Comparison of ENCODE assay signal across 11 mouse cellular contexts in the genomic region with DNA sequence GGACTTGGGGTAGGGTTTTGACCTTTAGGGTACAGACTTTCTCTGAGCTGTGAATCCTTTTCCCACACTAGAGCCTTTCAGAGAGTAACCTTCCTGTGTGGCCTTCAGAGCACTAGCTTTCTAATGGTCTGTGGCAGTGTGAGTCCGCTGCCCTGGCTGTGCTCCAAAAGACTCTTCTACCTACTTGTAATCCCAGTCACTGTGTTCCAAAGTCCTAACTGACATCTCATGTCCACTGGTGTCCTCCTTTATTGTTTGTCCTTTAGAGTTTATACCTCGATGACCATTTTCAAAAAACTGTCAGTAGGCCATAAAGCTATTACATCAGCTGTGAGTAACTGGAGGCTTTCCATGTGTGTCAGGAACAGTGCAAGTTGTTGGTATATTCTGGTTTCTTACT. TPM values are rescaled to one million over a fixed set of nuclear protein-coding genes. Genes with fewer than 3 reads are reported as not detected.
DNase-seq lines count a peak whose midpoint lies in the region; ATAC-seq and TF ChIP-seq lines count a peak whose summit lies in the region.
"Had no signal": no experiment of that assay in that cellular context is flagged by ENCODE, and none has a peak within 500 bp of the region (broad histone marks: within the 10 kb centered on the region; RNA-seq: fewer than 3 reads in every experiment).

No protein-coding gene starts in this region.

- H3K9ac ChIP-seq in midbrain, embryonic 14.5 days (replicated peaks; ENCODE audit: low read length): no peak overlapping the region
- no peak overlapping the region for H3K9ac ChIP-seq in midbrain, embryonic 11.5 days (ENCODE audit: low read length)
- H3K9ac ChIP-seq: liver, embryonic 13.5 days had no signal

- intact Hi-C loops in gastrocnemius, adult 2 months (cut with DNase I): loop anchor here (5.0 kb wide), 1 partner anchor 43 kb away; a partner anchor contains a TSS

- H3K4me3 ChIP-seq in gastrocnemius, adult 2 months: no peak overlapping the region
- no peak overlapping the region for H3K4me3 ChIP-seq in midbrain, embryonic 14.5 days (replicated peaks; ENCODE audit: low read depth, low read length)
- H3K4me3 ChIP-seq in midbrain, embryonic 11.5 days (ENCODE audit: low read depth, low read length): no peak overlapping the region
- H3K4me3 ChIP-seq: liver, embryonic 13.5 days; myocyte had no signal

- H3K9me3 ChIP-seq in midbrain, embryonic 14.5 days (ENCODE audit: control insufficient read depth, low read length): no peaks in the 10 kb centered on the region
- H3K9me3 ChIP-seq in midbrain, embryonic 11.5 days (ENCODE audit: control insufficient read depth, low read length): no peaks in the 10 kb centered on the region
- H3K9me3 ChIP-seq: liver, embryonic 13.5 days had no signal

- H3K36me3 ChIP-seq in midbrain, embryonic 14.5 days (ENCODE audit: control insufficient read depth, insufficient read depth, low read length): peaks cover 18% of the 10 kb centered on the region; the same call in 1 of the 2 replicates
- peaks cover 3% of the 10 kb centered on the region; the same call in 1 of the 2 replicates for H3K36me3 ChIP-seq in midbrain, embryonic 11.5 days (ENCODE audit: control insufficient read depth, insufficient read depth, low read length)

- no peaks in the 10 kb centered on the region for H3K27me3 ChIP-seq in midbrain, embryonic 14.5 days (ENCODE audit: control insufficient read depth, insufficient read depth, low read length)
- no peaks in the 10 kb centered on the region for H3K27me3 ChIP-seq in midbrain, embryonic 11.5 days (ENCODE audit: control insufficient read depth, insufficient read depth, low read length)
- H3K27me3 ChIP-seq: liver, embryonic 13.5 days had no signal

- H3K27ac ChIP-seq in gastrocnemius, adult 2 months: peak overlapping the region; percentile 91
- H3K27ac ChIP-seq in midbrain, embryonic 14.5 days (replicated peaks; ENCODE audit: low read depth, low read length): no peak overlapping the region
- H3K27ac ChIP-seq in midbrain, embryonic 11.5 days (ENCODE audit: low read depth, low read length): no peak overlapping the region
- H3K27ac ChIP-seq: liver, embryonic 13.5 days had no signal

- 84% methylated on average over 2 of the region's 2 CpGs for WGBS in midbrain, embryonic 14.5 days
- WGBS in midbrain, embryonic 11.5 days: 93% methylated on average over 2 of the region's 2 CpGs

- peaks cover 18% of the 10 kb centered on the region for H3K4me1 ChIP-seq in midbrain, embryonic 14.5 days (ENCODE audit: control insufficient read depth, insufficient read depth, low read length)
- H3K4me1 ChIP-seq in midbrain, embryonic 11.5 days (ENCODE audit: control insufficient read depth, insufficient read depth, low read length): peaks cover 18% of the 10 kb centered on the region

- DNase-seq in gastrocnemius, adult 2 months: no peak
- no peak for DNase-seq in gastrocnemius, postnatal 4 days (ENCODE audit: low spot score in 2 of 2)
- DNase-seq in midbrain, embryonic 14.5 days: peak; percentile 12
- no peak for DNase-seq in midbrain, embryonic 11.5 days (ENCODE audit: low spot score, missing footprints)
- peak; percentile 19 for DNase-seq in heart, adult 8-10 months (ENCODE audit: low spot score)
- peak; percentile 46 for DNase-seq in lung, postnatal 36 days
- DNase-seq in layer of hippocampus, adult 9-11 months: no peak
- no peak for DNase-seq in B cell, adult 2 months
- DNase-seq: liver, embryonic 13.5 days had no signal

- H3K4me2 ChIP-seq in midbrain, embryonic 14.5 days (ENCODE audit: low read length): no peak overlapping the region
- H3K4me2 ChIP-seq in midbrain, embryonic 11.5 days: no peak overlapping the region
- H3K4me2 ChIP-seq: liver, embryonic 13.5 days had no signal

- TF ChIP-seq CTCF in gastrocnemius, adult 2 months (IDR thresholded peaks at IDR 0.05): no peak

- ATAC-seq in midbrain, embryonic 14.5 days (ENCODE audit: low FRiP score, low TSS enrichment): no peak
- no peak for ATAC-seq in midbrain, embryonic 11.5 days (ENCODE audit: low FRiP score)
- ATAC-seq: hindbrain, embryonic 16.5 days had no signal

RNA-seq across cellular contexts. Expression of a gene that starts 44.0 kb away (rescaled TPM):
- 10 to 100 TPM; 75.6 to 87.2 TPM for total RNA-seq in gastrocnemius, adult 2 months (2021)
- total RNA-seq in gastrocnemius, postnatal 4 days (2021): 100 to 1,000 TPM; 213 to 215 TPM
- polyA plus RNA-seq in midbrain, embryonic 14.5 days (2014; fragmentation: Nextera tagmentation; extraction: Ambion mirVana): 62.6 and 68.7 TPM in 2 replicates
- 55.9 and 69.5 TPM in 2 replicates for polyA plus RNA-seq in midbrain, embryonic 11.5 days (2014; fragmentation: Nextera tagmentation; extraction: Ambion mirVana)
- total RNA-seq in heart, adult 8-10 months (2022): 100 to 1,000 TPM; 121 to 152 (median 127) TPM

Comparison
In these comparisons a context has a peak if more than half of its experiments do, and no peak if none do; other contexts are left out.
1. DNase-seq: peak in midbrain, embryonic 14.5 days (single experiment), heart, adult 8-10 months (single experiment) and lung, postnatal 36 days (single experiment); none in gastrocnemius, adult 2 months (single experiment), gastrocnemius, postnatal 4 days (0 of 2), midbrain, embryonic 11.5 days (single experiment), layer of hippocampus, adult 9-11 months (single experiment) and B cell, adult 2 months (0 of 2).